Mouse (Mus musculus) heart, adult 2 months (tissue): ENCODE data around the gene Rsrc1.

Experiments used
- CTCF ChIP-seq: fragments of 200-600 bp; IDR thresholded peaks from 2 replicates; pipeline ENCODE4 v1.8.1; 2022; ENCODE audit warnings: antibody characterized with exemption, mild to moderate bottlenecking, moderate library complexity
- EP300 ChIP-seq: fragments of 200-500 bp; IDR thresholded peaks from 2 replicates; pipeline ENCODE4 v1.6.1; 2011; ENCODE audit warnings: low read depth, low read length, control low read depth; ENCODE audit not compliant: insufficient read depth
- POLR2A ChIP-seq: fragments of 200-500 bp; IDR thresholded peaks from 2 replicates; pipeline ENCODE4 v1.6.1; 2011; ENCODE audit warnings: mild to moderate bottlenecking, low read depth, low read length, control low read depth; ENCODE audit not compliant: insufficient read depth

- TF ChIP-seq POLR2A, result no peak
- no peak for TF ChIP-seq CTCF
- TF ChIP-seq EP300, result no peak
Measured at GRCm38 (mm10) chr3:67070575-67071488, 89.6 kb downstream of the Rsrc1 start.
